Mouse (Mus musculus) CH12.LX (cell line): ENCODE data around the gene Gm648. TPM values are rescaled to one million over a fixed set of nuclear protein-coding genes. Genes with fewer than 3 reads are reported as not detected.
A peak's percentile ranks its signal among the peaks of the same experiment; 100 is the strongest.

ENCODE experiments used
- DNase-seq: peaks from one replicate; pipeline ENCODE4 v3.0.0-alpha.2; 2013; ENCODE audit errors: extremely low read depth
- H3K27ac ChIP-seq: 2 replicates; pipeline ENCODE4 v1.5.1; 2012; ENCODE audit warnings: low read depth, mild to moderate bottlenecking, control low read depth, moderate library complexity; ENCODE audit not compliant: insufficient read depth
- H3K27me3 ChIP-seq: replicated peaks from 2 replicates; pipeline ENCODE3; 2012; ENCODE audit warnings: inconsistent platforms
- H3K36me3 ChIP-seq, 2 experiments: replicated peaks in 1 of 2; 2 replicates each; pipeline versions ENCODE3 to v1.6.1; 2012; ENCODE audit warnings: inconsistent platforms in 1 of 2, low read length in 1 of 2, mild to moderate bottlenecking in 1 of 2, mixed read lengths in 1 of 2, moderate library complexity in 1 of 2; ENCODE audit not compliant: control insufficient read depth in 1 of 2, insufficient read depth in 1 of 2
- H3K4me1 ChIP-seq, 2 experiments: 2 replicates each; pipeline ENCODE4 v1.6.1; 2012; ENCODE audit warnings: inconsistent platforms in 1 of 2, moderate library complexity in 1 of 2; ENCODE audit not compliant: insufficient read depth in 2 of 2, control insufficient read depth in 1 of 2
- H3K4me2 ChIP-seq: 2 replicates; pipeline ENCODE4 v1.6.1; 2012; ENCODE audit warnings: low read depth, mild to moderate bottlenecking, control low read depth; ENCODE audit not compliant: poor library complexity, insufficient read depth, severe bottlenecking
- H3K4me3 ChIP-seq, 3 experiments: fragments of 150-350 bp in 1 of 3; sonication (generic) in 1 of 3; replicated peaks in 1 of 3; 2 replicates each; pipeline versions ENCODE3 to v1.5.1; 2011 to 2012; ENCODE audit warnings: low read depth in 2 of 3, low read length in 2 of 3, mild to moderate bottlenecking in 2 of 3, moderate library complexity in 2 of 3, control low read depth in 1 of 3, improper control_type of control experiment in 1 of 3, inconsistent platforms in 1 of 3, mixed read lengths in 1 of 3; ENCODE audit not compliant: poor library complexity in 1 of 3
- H3K79me2 ChIP-seq: replicated peaks from 2 replicates; pipeline ENCODE4 v1.6.1; 2012; ENCODE audit warnings: mild to moderate bottlenecking, moderate library complexity; ENCODE audit not compliant: control insufficient read depth, poor library complexity, insufficient read depth, severe bottlenecking; ENCODE audit errors: extremely low read depth
- H3K9ac ChIP-seq: 2 replicates; pipeline ENCODE4 v1.6.1; 2012; ENCODE audit warnings: low read depth, mild to moderate bottlenecking, control low read depth, moderate library complexity; ENCODE audit not compliant: insufficient read depth
- H3K9me3 ChIP-seq: replicated peaks from 2 replicates; pipeline ENCODE3; 2012; ENCODE audit warnings: low read length, inconsistent platforms, mixed read lengths
- BHLHE40 ChIP-seq: IDR thresholded peaks from 2 replicates; pipeline ENCODE4 v1.6.1; 2011; ENCODE audit warnings: mild to moderate bottlenecking, low read depth, low read length, improper control_type of control experiment
- CHD1 ChIP-seq: IDR thresholded peaks from 2 replicates; pipeline ENCODE4 v1.6.1; 2012; ENCODE audit warnings: low read depth, low read length, improper control_type of control experiment, inconsistent platforms
- CHD2 ChIP-seq: IDR thresholded peaks from 2 replicates; pipeline ENCODE4 v1.6.1; 2011; ENCODE audit warnings: low read length, improper control_type of control experiment
- CTCF ChIP-seq, 2 experiments: IDR thresholded peaks in 1 of 2; conservative IDR thresholded peaks in 1 of 2; 2 replicates each; pipeline ENCODE4 v1.5.1; 2011 to 2012; ENCODE audit warnings: low read depth in 2 of 2, low read length in 2 of 2, improper control_type of control experiment in 1 of 2, inconsistent platforms in 1 of 2, mild to moderate bottlenecking in 1 of 2, moderate library complexity in 1 of 2
- E2F4 ChIP-seq: IDR thresholded peaks from 2 replicates; pipeline ENCODE4 v1.6.1; 2011; ENCODE audit warnings: low read depth, low read length, improper control_type of control experiment; ENCODE audit not compliant: insufficient replicate concordance
- ELF1 ChIP-seq: IDR thresholded peaks from 2 replicates; pipeline ENCODE4 v1.6.1; 2014; ENCODE audit warnings: low read depth, mild to moderate bottlenecking, inconsistent platforms, low read length, improper control_type of control experiment
- EP300 ChIP-seq: IDR thresholded peaks from 2 replicates; pipeline ENCODE4 v1.6.1; 2011; ENCODE audit warnings: low read length, improper control_type of control experiment
- ETS1 ChIP-seq: conservative IDR thresholded peaks from 2 replicates; pipeline ENCODE4 v1.6.1; 2012; ENCODE audit warnings: low read depth, mild to moderate bottlenecking, inconsistent platforms, low read length, improper control_type of control experiment, moderate library complexity
- GABPA ChIP-seq: IDR thresholded peaks from 2 replicates; pipeline ENCODE4 v1.6.1; 2012; ENCODE audit warnings: low read depth, low read length, improper control_type of control experiment, inconsistent platforms; ENCODE audit not compliant: insufficient replicate concordance
- HCFC1 ChIP-seq: IDR thresholded peaks from 2 replicates; pipeline ENCODE4 v1.6.1; 2012; ENCODE audit warnings: low read depth, mild to moderate bottlenecking, inconsistent platforms, low read length, improper control_type of control experiment
- IRF4 ChIP-seq: IDR thresholded peaks from 2 replicates; pipeline ENCODE4 v1.6.1; 2014; ENCODE audit warnings: low read depth, mild to moderate bottlenecking, inconsistent platforms, low read length, improper control_type of control experiment
- MAFK ChIP-seq: IDR thresholded peaks from 2 replicates; pipeline ENCODE4 v1.6.1; 2011; ENCODE audit warnings: low read length, improper control_type of control experiment; ENCODE audit not compliant: insufficient replicate concordance
- MAX ChIP-seq: IDR thresholded peaks from 2 replicates; pipeline ENCODE4 v1.6.1; 2011; ENCODE audit warnings: low read length, improper control_type of control experiment
- MAZ ChIP-seq: IDR thresholded peaks from 2 replicates; pipeline ENCODE4 v1.6.1; 2012; ENCODE audit warnings: low read depth, mild to moderate bottlenecking, inconsistent platforms, low read length, improper control_type of control experiment, moderate library complexity
- MEF2A ChIP-seq: IDR thresholded peaks from 2 replicates; pipeline ENCODE4 v1.6.1; 2014; ENCODE audit warnings: low read depth, mild to moderate bottlenecking, inconsistent platforms, low read length, improper control_type of control experiment, borderline replicate concordance
- MXI1 ChIP-seq: IDR thresholded peaks from 2 replicates; pipeline ENCODE4 v1.6.1; 2011; ENCODE audit warnings: mild to moderate bottlenecking, low read depth, low read length, improper control_type of control experiment
- MYC ChIP-seq: IDR thresholded peaks from 2 replicates; pipeline ENCODE4 v1.6.1; 2011; ENCODE audit warnings: low read depth, mild to moderate bottlenecking, improper control_type of control experiment, low read length
- NRF1 ChIP-seq: IDR thresholded peaks from 2 replicates; pipeline ENCODE4 v1.6.1; 2014; ENCODE audit warnings: low read depth, mild to moderate bottlenecking, inconsistent platforms, low read length, improper control_type of control experiment, moderate library complexity
- PAX5 ChIP-seq: IDR thresholded peaks from 2 replicates; pipeline ENCODE4 v1.6.1; 2012; ENCODE audit warnings: low read length, inconsistent platforms, mixed read lengths
- POLR2A ChIP-seq: IDR thresholded peaks from 2 replicates; pipeline ENCODE4 v1.6.1; 2011; ENCODE audit warnings: low read depth, mild to moderate bottlenecking, improper control_type of control experiment, low read length
- RAD21 ChIP-seq: IDR thresholded peaks from 2 replicates; pipeline ENCODE4 v1.6.1; 2011; ENCODE audit warnings: low read depth, mild to moderate bottlenecking, low read length, improper control_type of control experiment, moderate library complexity
- SIN3A ChIP-seq: IDR thresholded peaks from 2 replicates; pipeline ENCODE4 v1.6.1; 2012; ENCODE audit warnings: low read length, improper control_type of control experiment, inconsistent platforms
- SMC3 ChIP-seq: IDR thresholded peaks from 2 replicates; pipeline ENCODE4 v1.6.1; 2011; ENCODE audit warnings: low read depth, low read length, improper control_type of control experiment
- UBTF ChIP-seq: IDR thresholded peaks from 2 replicates; pipeline ENCODE4 v1.6.1; 2012; ENCODE audit warnings: low read depth, mild to moderate bottlenecking, inconsistent platforms, low read length, improper control_type of control experiment, moderate library complexity
- USF1 ChIP-seq: IDR thresholded peaks from 2 replicates; pipeline ENCODE4 v1.6.1; 2014; ENCODE audit warnings: low read depth, mild to moderate bottlenecking, inconsistent platforms, low read length, improper control_type of control experiment
- USF2 ChIP-seq: conservative IDR thresholded peaks from 2 replicates; pipeline ENCODE4 v1.6.1; 2011; ENCODE audit warnings: low read depth, low read length, improper control_type of control experiment
- ZC3H11A ChIP-seq: IDR thresholded peaks from 2 replicates; pipeline ENCODE4 v1.6.1; 2012; ENCODE audit warnings: low read depth, mild to moderate bottlenecking, inconsistent platforms, low read length, improper control_type of control experiment
- ZKSCAN1 ChIP-seq: IDR thresholded peaks from 2 replicates; pipeline ENCODE4 v1.6.1; 2012; ENCODE audit warnings: low read depth, inconsistent platforms, low read length, improper control_type of control experiment, borderline replicate concordance
- ZNF384 ChIP-seq: IDR thresholded peaks from 2 replicates; pipeline ENCODE4 v1.6.1; 2012; ENCODE audit warnings: low read depth, low read length, improper control_type of control experiment, inconsistent platforms
- dilution Hi-C: fragments of 300-500 bp; cut with MboI; formaldehyde crosslinking; loops from 2 replicates; pipeline ENCODE4 v1.14.3; 2020; ENCODE audit warnings: low sequenced_read_pairs; ENCODE audit not compliant: extremely low pct_unique_long_range_greater_than_20kb, extremely low pct_ligation_motif_present
- in situ Hi-C: fragments of 300-500 bp; cut with MboI; formaldehyde crosslinking; loops from 3 replicates; pipeline ENCODE4 v1.14.3; 2019; ENCODE audit warnings: low sequenced_read_pairs, low pct_ligation_motif_present, low pct_unique_long_range_greater_than_20kb, mixed read lengths
- polyA plus RNA-seq: library from polyadenylated mRNA; unstranded; fragments of >175 nt; gene quantifications from 2 replicates; pipeline ENCODE4 v1.2.1, GENCODE M21; 2012; ENCODE audit warnings: low read depth; ENCODE audit not compliant: insufficient read length
- total RNA-seq, 2 experiments: library from RNA; depleted of rRNA; stranded (reverse); fragments of 300-350 nt in 1 of 2; fragments of >200 nt in 1 of 2; gene quantifications; 2 replicates each; pipeline ENCODE4 v1.2.3; 2012 to 2014

Gene Gm648
- total RNA-seq (2012; rRNA removed) (not detected in 2 replicates), total RNA-seq (2014; rRNA removed) (not detected in 2 replicates), polyA plus RNA-seq (not detected in 2 replicates)

- H3K27me3 ChIP-seq = no peaks in the 10 kb centered on the region
- H3K79me2 ChIP-seq = no peaks in the 10 kb centered on the region
- no peak within 1 kb of the TSS for H3K27ac ChIP-seq
- dilution Hi-C loops (no loop called here), in situ Hi-C loops (loop anchor here (25.0 kb wide), 1 partner anchor 213 kb away; no protein-coding TSS in a partner anchor)
- no peaks in the 10 kb centered on the region for H3K4me1 ChIP-seq
- H3K9ac ChIP-seq = no peak within 1 kb of the TSS
- no peak for TF ChIP-seq SMC3
- no peak for TF ChIP-seq MAX
- TF ChIP-seq CTCF (conservative IDR thresholded peaks at IDR 0.05 in 1 of 2, IDR thresholded peaks at IDR 0.05 in 1 of 2; ENCODE audit: low read depth in 2 of 2, low read length in 2 of 2) = no peak
- no peak for TF ChIP-seq NRF1
- no peak for TF ChIP-seq MAZ
- no peak for TF ChIP-seq GABPA
- no peak for TF ChIP-seq ELF1
- no peak for TF ChIP-seq SIN3A
- no peak for TF ChIP-seq PAX5
- no peak for TF ChIP-seq USF2
- no peak for TF ChIP-seq USF1
- no peak for TF ChIP-seq POLR2A
- no peaks in the 10 kb centered on the region for H3K36me3 ChIP-seq
- no peak within 1 kb of the TSS for H3K4me3 ChIP-seq
- H3K9me3 ChIP-seq = no peaks in the 10 kb centered on the region
- no peak within 1 kb of the TSS for H3K4me2 ChIP-seq
- no peak for DNase-seq
Observed at GRCm38 (mm10) chrX:56549506-56549905, at the start of gene Gm648. TSS of gene Gm648 (minus strand) at chrX:56549606.

- Histone ChIP-seq H3K36me3 (peaks cover 0 to 14% of the 10 kb centered on the region in 2 experiments), H3K9me3 (no peaks in the 10 kb centered on the region), H3K9ac (peak within 1 kb of the TSS; percentile 87), H3K79me2 (peaks cover 10% of the 10 kb centered on the region), H3K4me3 (peak within 1 kb of the TSS; percentile 77), H3K4me2 (peak within 1 kb of the TSS; percentile 74), H3K27me3 (no peaks in the 10 kb centered on the region), H3K27ac (no peak within 1 kb of the TSS), H3K4me1 (peaks cover 3 to 7% of the 10 kb centered on the region in 2 experiments; a peak in 3 of 4 replicates)
- DNase-seq = peak; percentile 92
- dilution Hi-C loops = no loop called here
- in situ Hi-C loops = no loop called here
- TF ChIP-seq ZNF384 = no peak
- TF ChIP-seq IRF4 = no peak
- TF ChIP-seq EP300 = no peak
- no peak for TF ChIP-seq MAFK
- no peak for TF ChIP-seq ZKSCAN1
- no peak for TF ChIP-seq ETS1
- TF ChIP-seq BHLHE40 = no peak
- no peak for TF ChIP-seq USF1
- TF ChIP-seq ELF1 = peak; percentile 95
- TF ChIP-seq E2F4 = 0 out of 2 replicates have a peak, but pooled peaks have one; percentile 29
- no peak for TF ChIP-seq UBTF
- TF ChIP-seq CHD2 = 0 out of 2 replicates have a peak, but pooled peaks have one; percentile 42
- TF ChIP-seq ZC3H11A = no peak
- peak; percentile 84 for TF ChIP-seq SIN3A
- TF ChIP-seq USF2 = no peak
- TF ChIP-seq POLR2A = peak; percentile 54; the same call in 1 of the 2 replicates
- TF ChIP-seq MYC = no peak
- no peak; the same call in 1 of the 2 replicates for TF ChIP-seq MXI1
- no peak for TF ChIP-seq RAD21
- TF ChIP-seq CTCF (conservative IDR thresholded peaks at IDR 0.05 in 1 of 2, IDR thresholded peaks at IDR 0.05 in 1 of 2; ENCODE audit: low read depth in 2 of 2, low read length in 2 of 2) = no peak
- no peak for TF ChIP-seq PAX5
- peak; percentile 90 for TF ChIP-seq HCFC1
- TF ChIP-seq CHD1 = no peak
- peak; percentile 48; the same call in 1 of the 2 replicates for TF ChIP-seq MEF2A
- TF ChIP-seq NRF1 = peak; percentile 94
- no peak; the same call in 1 of the 2 replicates for TF ChIP-seq GABPA
Observed at GRCm38 (mm10) chrX:56597887-56598640, 48.7 kb upstream of the Gm648 start, which contains the start of gene Mmgt1. TSS of gene Mmgt1 (minus strand) at chrX:56598069.
